Mouse (Mus musculus): ENCODE measurements around the gene Syne3. TPM values are rescaled to one million over a fixed set of nuclear protein-coding genes. Genes with fewer than 3 reads are reported as not detected.

Gene Syne3
- polyA plus RNA-seq, 1 experiment from 2014 or later, result 0.28 TPM

DNA sequence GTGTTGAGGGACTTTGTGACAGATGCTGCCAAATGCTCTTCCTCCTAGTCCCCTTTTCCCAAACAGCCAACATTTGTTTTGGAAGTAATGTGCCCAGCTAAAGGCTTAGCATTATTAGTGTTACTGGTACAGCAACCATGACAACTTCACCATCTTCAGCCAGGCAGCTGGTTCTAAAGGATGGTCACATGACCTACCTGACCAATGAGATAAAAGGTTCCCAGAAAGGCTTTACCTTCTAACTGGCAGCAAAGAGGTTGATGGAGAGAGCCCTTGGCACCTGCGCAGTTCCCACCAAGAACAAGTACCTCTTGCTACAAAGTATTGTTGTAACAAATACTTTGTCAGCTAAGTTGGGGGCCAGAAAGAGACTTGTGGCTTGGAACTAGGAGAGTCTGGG, 52.4 kb downstream of the Syne3 start:
- H3K9me3 ChIP-seq (replicated peaks), result no peaks in the 10 kb centered on the region
- ATAC-seq (ENCODE audit: low FRiP score), result no peak
- peaks cover 4% of the 10 kb centered on the region; the same call in 1 of the 2 replicates for H3K27me3 ChIP-seq (replicated peaks)
- no peak overlapping the region for H3K4me3 ChIP-seq (replicated peaks)
- H3K4me1 ChIP-seq, result peaks cover 9% of the 10 kb centered on the region
- H3K4me2 ChIP-seq, result no peak overlapping the region
- H3K36me3 ChIP-seq, result no peaks in the 10 kb centered on the region
- WGBS, result 89% methylated on average over 1 of the region's 1 CpGs
- no peak overlapping the region for H3K27ac ChIP-seq (replicated peaks)
- H3K9ac ChIP-seq (replicated peaks), result no peak overlapping the region

DNA sequence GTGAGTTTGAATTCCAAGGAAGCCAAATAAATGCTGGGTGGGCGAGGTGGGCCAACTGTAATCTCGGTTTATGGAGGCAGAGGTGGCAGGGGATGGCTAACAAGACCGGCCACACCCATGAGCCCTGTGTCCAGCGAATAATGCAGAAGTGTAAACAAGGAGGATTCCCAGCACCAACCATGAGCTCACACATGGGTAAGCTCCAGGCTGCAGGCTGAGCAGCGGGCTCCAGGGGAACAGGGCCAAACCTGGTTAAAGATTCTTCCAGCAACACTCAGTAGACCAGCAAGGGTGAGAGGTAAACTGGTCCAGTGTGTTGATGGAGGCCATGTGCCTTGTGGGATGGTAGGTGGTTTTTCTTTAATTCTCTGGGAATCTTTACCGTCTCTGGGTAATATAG, 53.2 kb downstream of the Syne3 start:
- H3K9me3 ChIP-seq (replicated peaks), result no peaks in the 10 kb centered on the region
- no peak overlapping the region for H3K9ac ChIP-seq (replicated peaks)
- no peak overlapping the region for H3K27ac ChIP-seq (replicated peaks)
- H3K4me1 ChIP-seq, result peaks cover 9% of the 10 kb centered on the region
- ATAC-seq (ENCODE audit: low FRiP score), result no peak
- WGBS, result 85% methylated on average over 6 of the region's 6 CpGs
- no peak overlapping the region for H3K4me3 ChIP-seq (replicated peaks)
- no peak overlapping the region for H3K4me2 ChIP-seq
- H3K27me3 ChIP-seq (replicated peaks), result peaks cover 5% of the 10 kb centered on the region; the same call in 1 of the 2 replicates
- H3K36me3 ChIP-seq, result no peaks in the 10 kb centered on the region

DNA sequence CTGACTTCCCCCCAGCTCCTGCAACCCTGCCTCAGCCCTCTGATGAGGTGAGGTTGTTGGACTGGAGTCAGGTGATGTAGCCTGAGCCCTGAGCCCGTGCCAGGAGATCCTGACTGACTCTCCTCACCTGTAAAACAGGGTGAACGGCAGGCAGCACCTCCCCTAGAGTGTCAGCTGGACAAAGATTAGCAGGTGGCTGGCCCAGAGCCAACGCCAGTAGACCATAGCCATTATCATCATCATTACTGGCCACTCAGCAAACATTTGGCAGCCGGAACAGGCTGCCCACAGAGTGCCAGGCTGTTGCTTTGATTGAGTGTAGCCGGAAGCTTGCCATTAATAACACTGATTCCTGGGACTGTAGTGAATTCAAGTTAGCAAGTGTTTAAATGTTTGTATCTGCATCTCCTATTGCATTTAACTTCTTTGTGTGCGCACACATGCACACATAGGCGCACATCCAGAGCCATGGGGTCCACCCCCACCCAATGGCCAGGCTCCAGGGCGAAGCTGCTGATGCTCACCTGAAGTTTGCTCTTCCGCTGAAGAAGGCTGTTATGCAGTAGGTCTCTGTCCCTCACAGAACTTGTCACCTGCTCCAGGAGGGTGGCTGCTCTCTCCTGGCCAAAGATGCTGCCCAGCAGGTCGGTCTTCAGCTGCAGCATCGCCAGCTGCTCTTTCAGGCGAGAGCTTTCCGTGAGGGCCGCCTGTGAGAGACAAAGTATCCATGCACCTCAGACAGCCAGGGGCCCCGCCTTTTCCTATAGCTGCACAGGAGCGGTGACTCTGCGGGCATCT, 54.4 kb downstream of the Syne3 start:
- Histone ChIP-seq H3K36me3 (no peaks in the 10 kb centered on the region), H3K9me3 (replicated peaks) (no peaks in the 10 kb centered on the region), H3K27ac (replicated peaks) (no peak overlapping the region), H3K4me2 (no peak overlapping the region), H3K4me1 (peaks cover 9% of the 10 kb centered on the region), H3K4me3 (replicated peaks) (no peak overlapping the region), H3K27me3 (replicated peaks) (peaks cover 6% of the 10 kb centered on the region; the same call in 1 of the 2 replicates), H3K9ac (replicated peaks) (no peak overlapping the region)
- 61% methylated on average over 17 of the region's 17 CpGs for WGBS
- ATAC-seq (ENCODE audit: low FRiP score), result peak; percentile 15; the same call in 1 of the 2 replicates

DNA sequence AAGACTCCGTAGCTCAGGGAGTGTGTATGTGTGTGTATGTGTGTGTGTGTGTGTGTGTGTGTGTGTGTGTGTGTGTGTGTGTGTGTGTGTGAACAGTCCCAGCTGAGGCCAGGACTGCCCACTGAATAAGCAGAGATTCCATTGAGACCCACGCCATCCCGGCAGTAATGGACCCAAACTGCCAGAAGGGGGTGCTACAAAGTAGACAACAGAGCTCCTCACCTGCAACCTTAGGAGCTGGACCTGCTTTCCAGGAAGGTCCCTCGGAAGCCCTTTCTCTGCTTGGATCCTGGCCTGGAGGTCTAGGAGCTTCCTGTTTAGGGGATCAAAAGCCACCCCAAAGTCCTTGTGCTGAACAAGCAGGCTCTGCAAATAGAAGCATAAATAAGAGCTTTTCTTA, 55.7 kb downstream of the Syne3 start:
- Histone ChIP-seq H3K27me3 (replicated peaks) (peaks cover 4% of the 10 kb centered on the region; the same call in 1 of the 2 replicates), H3K9me3 (replicated peaks) (no peaks in the 10 kb centered on the region), H3K27ac (replicated peaks) (no peak overlapping the region), H3K4me1 (peaks cover 9% of the 10 kb centered on the region), H3K4me3 (replicated peaks) (no peak overlapping the region), H3K4me2 (no peak overlapping the region), H3K36me3 (no peaks in the 10 kb centered on the region), H3K9ac (replicated peaks) (no peak overlapping the region)
- 21% methylated on average over 4 of the region's 4 CpGs for whole genome bisulfite sequencing
- ATAC-seq (ENCODE audit: low FRiP score), result no peak

DNA sequence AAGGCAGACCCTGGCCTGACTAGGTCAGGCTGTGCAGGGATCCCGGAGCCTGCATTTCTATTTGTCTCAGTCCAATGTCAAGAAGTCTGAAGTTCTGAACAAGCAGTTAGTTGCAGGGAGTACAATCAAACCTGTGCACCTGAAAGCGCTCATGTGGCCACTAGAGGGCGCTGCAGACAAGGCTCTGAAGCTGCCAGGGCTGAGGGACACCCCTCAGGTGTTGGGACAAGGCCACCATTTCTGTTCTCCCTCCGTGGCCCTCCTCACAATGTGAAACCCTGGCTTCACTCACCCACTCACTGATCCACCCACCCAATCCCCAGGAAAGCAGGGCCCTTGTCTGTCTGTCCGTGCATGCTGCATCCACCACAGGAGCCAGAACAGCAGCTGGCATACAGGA, 57.2 kb downstream of the Syne3 start:
- Histone ChIP-seq H3K4me1 (peaks cover 9% of the 10 kb centered on the region), H3K9me3 (replicated peaks) (no peaks in the 10 kb centered on the region), H3K36me3 (no peaks in the 10 kb centered on the region), H3K27me3 (replicated peaks) (0 out of 2 replicates have a peak, but pooled peaks cover 2% of the 10 kb centered on the region), H3K9ac (replicated peaks) (no peak overlapping the region), H3K27ac (replicated peaks) (no peak overlapping the region), H3K4me3 (replicated peaks) (no peak overlapping the region), H3K4me2 (no peak overlapping the region)
- no peak for ATAC-seq (ENCODE audit: low FRiP score)
- whole genome bisulfite sequencing, result 15% methylated on average over 5 of the region's 5 CpGs

DNA sequence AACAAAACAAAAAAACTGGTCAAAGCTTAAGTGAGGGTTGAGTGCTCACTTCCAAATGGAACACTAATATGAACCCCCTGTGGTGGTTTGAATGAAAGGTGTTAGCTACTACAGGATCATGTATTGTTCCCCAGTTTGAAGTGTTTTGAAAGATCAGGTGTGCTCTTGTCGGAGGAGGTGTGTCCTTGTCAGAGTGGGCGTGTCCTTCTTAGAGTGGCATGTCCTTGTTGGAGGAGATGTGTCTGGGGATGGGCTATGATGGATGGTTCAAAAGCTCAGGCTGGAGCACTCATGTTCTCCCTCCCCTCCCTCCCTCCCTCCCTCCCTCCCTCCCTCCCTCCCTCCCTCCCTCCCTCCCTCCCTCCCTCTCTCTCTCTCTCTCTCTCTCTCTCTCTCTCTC, 61.7 kb downstream of the Syne3 start:
- H3K4me2 ChIP-seq, result no peak overlapping the region
- no peak overlapping the region for H3K27ac ChIP-seq (replicated peaks)
- ATAC-seq (ENCODE audit: low FRiP score), result no peak
- WGBS, result 86% methylated on average over 2 of the region's 2 CpGs
- H3K4me3 ChIP-seq (replicated peaks), result no peak overlapping the region
- no peaks in the 10 kb centered on the region for H3K9me3 ChIP-seq (replicated peaks)
- H3K4me1 ChIP-seq, result no peaks in the 10 kb centered on the region
- no peak overlapping the region for H3K9ac ChIP-seq (replicated peaks)
- H3K27me3 ChIP-seq (replicated peaks), result 0 out of 2 replicates have a peak, but pooled peaks cover 2% of the 10 kb centered on the region
- H3K36me3 ChIP-seq, result no peaks in the 10 kb centered on the region

DNA sequence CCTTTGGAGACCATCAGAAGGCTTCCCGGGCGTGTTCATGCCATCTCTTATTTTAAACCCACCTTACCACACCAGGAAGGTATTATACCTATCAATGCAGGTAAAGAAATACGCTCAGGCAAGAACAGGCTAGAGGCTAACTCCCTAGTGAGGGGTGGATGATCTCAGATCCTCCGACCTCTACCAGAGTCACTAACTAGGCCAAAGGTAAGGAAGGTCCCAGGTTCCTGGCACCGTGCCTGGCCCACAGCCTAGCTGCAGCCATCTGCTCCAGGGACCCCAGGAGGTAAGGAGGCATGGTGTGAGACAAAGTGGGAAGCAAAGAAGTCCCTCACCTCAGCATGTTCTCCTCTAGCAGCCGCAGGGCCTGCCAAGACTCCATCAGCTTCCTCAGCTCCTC, 63.4 kb downstream of the Syne3 start:
- no peak for ATAC-seq (ENCODE audit: low FRiP score)
- WGBS, result 93% methylated on average over 6 of the region's 6 CpGs
- Histone ChIP-seq H3K9me3 (replicated peaks) (no peaks in the 10 kb centered on the region), H3K27me3 (replicated peaks) (no peaks in the 10 kb centered on the region), H3K4me1 (no peaks in the 10 kb centered on the region), H3K9ac (replicated peaks) (no peak overlapping the region), H3K4me3 (replicated peaks) (no peak overlapping the region), H3K4me2 (no peak overlapping the region), H3K27ac (replicated peaks) (no peak overlapping the region), H3K36me3 (no peaks in the 10 kb centered on the region)

DNA sequence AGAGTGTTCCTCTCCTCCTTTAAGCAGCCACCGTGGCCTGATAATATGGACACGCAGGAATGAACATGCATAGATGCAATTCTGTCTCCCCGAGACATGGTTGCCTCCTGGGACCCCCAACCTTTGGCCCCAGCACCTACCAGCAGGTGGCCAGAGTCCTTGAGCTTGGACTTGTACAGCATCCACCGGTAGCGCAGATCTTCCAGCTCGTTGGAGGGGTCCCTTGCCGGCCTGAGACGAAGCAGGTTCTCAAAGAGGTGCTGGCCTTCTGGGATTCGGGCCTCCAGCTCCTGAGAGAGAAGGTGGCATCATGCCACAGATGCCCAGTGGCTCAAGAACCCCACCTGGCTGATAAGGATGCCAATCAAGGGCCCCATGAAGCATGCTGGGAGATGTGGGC, 69.1 kb downstream of the Syne3 start:
- WGBS, result 83% methylated on average over 9 of the region's 9 CpGs
- Histone ChIP-seq H3K4me1 (peaks cover 8% of the 10 kb centered on the region), H3K27me3 (replicated peaks) (no peaks in the 10 kb centered on the region), H3K9me3 (replicated peaks) (no peaks in the 10 kb centered on the region), H3K27ac (replicated peaks) (no peak overlapping the region), H3K9ac (replicated peaks) (no peak overlapping the region), H3K4me3 (replicated peaks) (no peak overlapping the region), H3K4me2 (no peak overlapping the region), H3K36me3 (no peaks in the 10 kb centered on the region)
- no peak for ATAC-seq (ENCODE audit: low FRiP score)

DNA sequence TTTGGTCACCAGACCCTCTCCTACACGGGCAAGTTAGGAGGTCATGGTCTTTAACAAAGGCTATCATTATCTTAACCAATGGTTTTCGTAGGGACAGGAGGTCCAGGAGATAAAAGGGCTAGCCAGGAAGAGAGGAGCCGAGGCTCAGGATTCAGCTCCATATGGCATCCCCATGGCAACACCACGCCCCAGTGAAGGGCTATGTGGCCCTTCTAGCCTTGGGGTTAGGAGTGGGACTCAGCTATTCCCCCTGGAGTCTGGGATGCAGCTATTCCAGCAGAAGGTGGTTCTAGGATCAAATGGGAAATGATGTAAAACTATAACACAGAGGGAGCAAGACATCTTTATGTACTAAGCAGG, 69.6 kb downstream of the Syne3 start:
- ATAC-seq (ENCODE audit: low FRiP score), result 0 out of 2 replicates have a peak, but pooled peaks have one; percentile 22
- Histone ChIP-seq H3K4me3 (replicated peaks) (no peak overlapping the region), H3K36me3 (no peaks in the 10 kb centered on the region), H3K9me3 (replicated peaks) (no peaks in the 10 kb centered on the region), H3K27ac (replicated peaks) (no peak overlapping the region), H3K9ac (replicated peaks) (no peak overlapping the region), H3K27me3 (replicated peaks) (no peaks in the 10 kb centered on the region), H3K4me2 (no peak overlapping the region), H3K4me1 (peaks cover 10% of the 10 kb centered on the region)
- 7% methylated on average over 4 of the region's 4 CpGs for WGBS

DNA sequence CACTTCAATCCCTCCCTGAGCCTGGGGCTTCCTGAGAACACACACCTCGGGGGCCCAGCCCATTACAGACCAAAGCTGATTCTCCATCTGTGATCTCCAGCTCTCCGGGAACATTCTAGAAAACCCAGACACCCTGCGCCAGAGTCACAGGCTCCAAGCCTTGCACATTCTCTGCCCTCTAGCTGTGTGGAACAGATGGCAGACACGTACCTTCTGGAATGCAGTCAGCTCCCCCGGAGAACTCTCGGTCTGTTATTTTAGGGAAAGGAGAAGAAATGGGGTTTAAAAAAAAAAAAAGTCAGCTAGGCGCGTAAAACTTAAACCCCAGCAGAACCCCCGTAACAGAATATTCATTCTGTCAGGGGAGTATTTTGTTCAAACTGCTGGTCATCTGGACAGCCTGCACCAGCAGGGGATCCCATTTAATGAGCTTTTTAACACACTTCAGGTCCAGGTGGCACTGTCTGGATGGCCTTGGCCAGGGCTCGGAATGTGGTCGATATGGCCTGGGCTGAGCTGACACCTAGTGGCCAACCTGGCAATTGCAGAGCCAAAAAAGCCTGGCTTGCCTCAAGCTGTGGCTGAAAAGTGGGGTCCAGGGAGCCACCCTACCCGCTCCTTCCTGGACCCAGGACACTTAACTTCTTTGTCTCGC, 70.1 kb downstream of the Syne3 start:
- ATAC-seq (ENCODE audit: low FRiP score), result peak; percentile 73
- Histone ChIP-seq H3K27ac (replicated peaks) (no peak overlapping the region), H3K9ac (replicated peaks) (no peak overlapping the region), H3K36me3 (no peaks in the 10 kb centered on the region), H3K27me3 (replicated peaks) (no peaks in the 10 kb centered on the region), H3K4me3 (replicated peaks) (no peak overlapping the region), H3K4me2 (no peak overlapping the region), H3K4me1 (peaks cover 10% of the 10 kb centered on the region), H3K9me3 (replicated peaks) (no peaks in the 10 kb centered on the region)
- 27% methylated on average over 13 of the region's 13 CpGs for WGBS

DNA sequence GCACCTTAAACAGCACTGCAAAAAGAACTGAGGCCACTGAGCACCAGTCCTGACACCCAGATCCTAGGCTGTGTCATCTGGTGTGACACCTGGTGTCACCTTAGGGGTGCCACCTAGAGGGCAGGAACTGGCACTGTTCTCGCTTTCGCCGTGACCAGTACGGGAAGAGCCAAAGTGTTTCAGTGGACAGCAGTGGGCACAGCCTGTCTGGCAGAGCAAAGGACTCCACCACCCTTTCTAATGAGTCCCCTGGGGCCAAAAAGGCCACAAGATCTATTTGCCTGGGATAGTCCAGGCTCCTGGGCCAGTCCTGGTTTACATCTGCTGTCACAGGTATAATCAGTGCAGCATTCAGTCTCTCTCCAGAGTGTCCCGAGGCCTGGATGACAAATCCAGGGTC, 70.7 kb downstream of the Syne3 start:
- 69% methylated on average over 5 of the region's 5 CpGs for WGBS
- ATAC-seq (ENCODE audit: low FRiP score), result no peak
- H3K9me3 ChIP-seq (replicated peaks), result no peaks in the 10 kb centered on the region
- H3K27me3 ChIP-seq (replicated peaks), result no peaks in the 10 kb centered on the region
- H3K4me2 ChIP-seq, result no peak overlapping the region
- no peak overlapping the region for H3K4me3 ChIP-seq (replicated peaks)
- no peak overlapping the region for H3K9ac ChIP-seq (replicated peaks)
- peaks cover 10% of the 10 kb centered on the region for H3K4me1 ChIP-seq
- H3K36me3 ChIP-seq, result no peaks in the 10 kb centered on the region
- no peak overlapping the region for H3K27ac ChIP-seq (replicated peaks)

DNA sequence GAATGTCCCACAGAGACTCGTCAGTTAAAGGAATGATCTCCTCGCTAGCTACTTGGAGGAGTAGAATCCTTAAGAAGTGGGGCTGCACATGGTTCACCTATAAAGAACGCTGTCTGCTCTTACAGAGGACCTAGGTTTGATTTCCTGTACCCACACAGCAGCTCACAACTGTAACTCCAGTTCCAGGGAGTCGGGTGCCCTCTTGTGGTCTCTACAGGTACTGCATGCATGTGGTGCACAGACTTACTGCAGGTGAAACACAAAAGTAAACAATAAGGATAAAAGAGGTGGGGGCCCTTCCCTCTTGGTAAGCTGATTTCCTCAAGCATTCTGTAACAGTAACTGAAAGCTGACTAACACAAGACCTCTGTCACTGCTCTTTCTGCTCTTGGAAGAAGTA, 73.4 kb downstream of the Syne3 start:
- H3K9me3 ChIP-seq (replicated peaks), result no peaks in the 10 kb centered on the region
- H3K27me3 ChIP-seq (replicated peaks), result no peaks in the 10 kb centered on the region
- no peak overlapping the region for H3K27ac ChIP-seq (replicated peaks)
- 79% methylated on average over 4 of the region's 4 CpGs for WGBS
- no peaks in the 10 kb centered on the region for H3K36me3 ChIP-seq
- H3K4me3 ChIP-seq (replicated peaks), result no peak overlapping the region
- no peak for ATAC-seq (ENCODE audit: low FRiP score)
- H3K4me2 ChIP-seq, result no peak overlapping the region
- H3K4me1 ChIP-seq, result peaks cover 10% of the 10 kb centered on the region
- no peak overlapping the region for H3K9ac ChIP-seq (replicated peaks)

Data from neural tube, embryonic 15.5 days (tissue).